Mouse (Mus musculus) small intestine, adult 2 months (tissue): ENCODE measurements around the gene Sstr4.

Experiments used
- CTCF ChIP-seq: fragments of 200-500 bp; IDR thresholded peaks from 2 replicates; pipeline ENCODE4 v1.5.1; 2012; ENCODE audit warnings: low read depth, mild to moderate bottlenecking, control low read depth, inconsistent platforms, low read length, moderate library complexity, mixed read lengths; ENCODE audit not compliant: insufficient replicate concordance, insufficient read length; ENCODE audit errors: extremely low read depth
- POLR2A ChIP-seq: fragments of 200-500 bp; IDR thresholded peaks from 2 replicates; pipeline ENCODE4 v1.6.1; 2012; ENCODE audit warnings: low read depth, mild to moderate bottlenecking, control low read depth, inconsistent platforms, low read length, moderate library complexity

GRCm38 (mm10) chr2:148373602-148374071 is 21.5 kb upstream of the Sstr4 start:
- TF ChIP-seq CTCF (no peak), POLR2A (no peak)
